Mouse (Mus musculus) heart, embryonic 10.5 days (tissue): ENCODE results near the gene Slc16a10. TPM values are rescaled to one million over a fixed set of nuclear protein-coding genes. Genes with fewer than 3 reads are reported as not detected.
"Not testable (repeated sequence)": the region's sequence is repeated elsewhere in the genome, so short reads cannot be mapped to it uniquely, and the experiment has no call there.

Experiments used
- DNase-seq: peaks from one replicate; pipeline ENCODE4 v3.0.0-alpha.2; 2017; ENCODE audit warnings: low spot score
- H3K27ac ChIP-seq: fragments of 300-500 bp; sonication (generic); 2 replicates; pipeline ENCODE4 v1.5.1; 2016; ENCODE audit warnings: mild to moderate bottlenecking
- H3K27me3 ChIP-seq: fragments of 300-500 bp; sonication (generic); 2 replicates; pipeline ENCODE4 v1.6.1; 2016; ENCODE audit warnings: mild to moderate bottlenecking; ENCODE audit not compliant: poor library complexity, insufficient read depth, severe bottlenecking
- H3K36me3 ChIP-seq: fragments of 300-500 bp; sonication (generic); 2 replicates; pipeline ENCODE4 v1.6.1; 2016; ENCODE audit warnings: mild to moderate bottlenecking, moderate library complexity
- H3K4me1 ChIP-seq: fragments of 300-500 bp; sonication (generic); 2 replicates; pipeline ENCODE4 v1.6.1; 2016; ENCODE audit warnings: mild to moderate bottlenecking
- H3K4me3 ChIP-seq: fragments of 300-500 bp; sonication (generic); 2 replicates; pipeline ENCODE4 v1.5.1; 2016; ENCODE audit warnings: mild to moderate bottlenecking, moderate library complexity
- H3K9me3 ChIP-seq: fragments of 300-500 bp; sonication (generic); 2 replicates; pipeline ENCODE4 v1.6.1; 2016; ENCODE audit warnings: mild to moderate bottlenecking, moderate library complexity
- WGBS: fragments of 180-500 bp; shearing (Covaris S2); methylation state at CpG from one replicate; pipeline ENCODE4 v1.1.7; 2016; 5-methylcytosine and 5-hydroxymethylcytosine counted together
- polyA plus RNA-seq: library from polyadenylated mRNA; unstranded; fragments of >200 nt; fragmentation: Nextera tagmentation; extraction: Ambion mirVana; gene quantifications from 2 replicates; pipeline ENCODE4 v1.2.1, GENCODE M21; 2016

Slc16a10 gene
- polyA plus RNA-seq, 1 experiment from 2014 or later, result 15.2 TPM

DNA sequence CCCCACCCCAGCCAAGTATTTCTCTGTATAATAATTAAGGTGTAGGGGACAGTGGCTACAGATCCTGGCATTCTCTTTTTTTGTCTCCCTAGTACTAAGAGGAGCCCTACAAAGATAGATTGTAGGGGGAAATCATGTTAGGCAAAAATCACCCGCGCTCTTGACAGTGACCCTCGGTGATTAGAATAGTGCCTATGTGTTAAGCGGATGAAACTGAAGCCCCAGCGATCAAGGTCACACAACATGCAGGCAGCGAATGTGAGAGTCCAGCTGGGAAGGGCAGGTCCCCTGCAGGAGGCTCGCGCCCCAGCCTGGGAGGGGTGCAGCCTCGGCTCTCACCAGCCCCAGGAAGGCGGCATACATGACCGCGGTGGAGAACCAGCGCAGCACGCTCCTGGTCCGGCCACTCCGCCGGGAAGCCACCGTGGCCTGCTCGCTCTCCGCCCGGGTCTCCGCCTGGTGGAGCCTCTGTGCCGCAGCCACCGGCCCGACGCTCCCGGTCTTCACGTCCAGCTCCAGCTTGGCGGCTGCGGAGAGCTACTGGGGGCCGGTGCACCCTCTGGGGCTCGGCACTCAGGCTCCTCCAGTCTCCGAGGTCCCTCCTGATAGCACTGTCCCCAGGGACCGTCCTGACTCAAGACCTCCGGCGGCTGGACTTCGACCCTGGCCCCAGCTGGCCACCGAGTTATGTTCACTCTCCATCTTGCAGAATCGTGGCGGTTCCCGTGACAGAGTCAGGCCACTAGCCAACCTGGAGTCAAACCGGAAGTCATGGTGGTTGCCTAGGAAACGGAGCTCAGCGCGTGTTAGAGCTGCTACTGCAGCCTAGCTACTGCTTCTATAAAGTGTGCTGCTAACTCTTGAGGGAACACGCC, 117.3 kb downstream of the Slc16a10 start, which contains the start of gene Mfsd4b1:
Gene Mfsd4b1 (minus strand): TSS at position 715 of the 875 bp plus-strand sequence.
- Histone ChIP-seq H3K36me3 (no peaks in the 10 kb centered on the region), H3K9me3 (no peaks in the 10 kb centered on the region), H3K27me3 (peaks cover 16% of the 10 kb centered on the region; the same call in 1 of the 2 replicates), H3K4me3 (peak within 1 kb of the TSS; percentile 78), H3K4me1 (peaks cover 10% of the 10 kb centered on the region; the same call in 1 of the 2 replicates), H3K27ac (peak within 1 kb of the TSS; percentile 83)
- peak; percentile 94 for DNase-seq
- WGBS, result under 1% methylated on average over 46 of the region's 46 CpGs

DNA sequence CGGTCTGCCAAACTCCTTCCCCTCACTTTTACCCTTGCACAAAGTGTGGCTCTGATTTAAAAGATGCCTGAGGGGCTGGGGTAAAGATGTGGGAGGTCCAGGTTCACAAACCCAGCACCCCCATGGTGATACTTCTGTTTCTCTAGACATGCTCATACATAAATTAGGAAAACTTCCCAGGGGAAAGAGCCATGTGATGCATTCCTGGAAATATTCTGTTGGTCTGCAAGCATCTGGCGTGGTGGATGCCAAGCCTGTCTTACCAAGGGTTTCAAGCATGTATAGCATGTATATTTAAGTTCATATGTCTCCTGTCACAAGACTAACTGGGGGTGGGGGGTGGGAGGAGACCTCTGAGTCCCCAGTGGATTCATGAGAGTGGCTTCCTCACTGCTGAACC, 121.7 kb downstream of the Slc16a10 start:
- no peak overlapping the region for H3K27ac ChIP-seq
- H3K27me3 ChIP-seq, result peaks cover 16% of the 10 kb centered on the region; the same call in 1 of the 2 replicates
- WGBS, result 57% methylated on average over 2 of the region's 2 CpGs
- peaks cover 9% of the 10 kb centered on the region; the same call in 1 of the 2 replicates for H3K4me1 ChIP-seq
- no peaks in the 10 kb centered on the region for H3K36me3 ChIP-seq
- DNase-seq, result no peak
- no peak overlapping the region for H3K4me3 ChIP-seq
- H3K9me3 ChIP-seq, result no peaks in the 10 kb centered on the region

- Histone ChIP-seq H3K4me3 (no peak overlapping the region), H3K27ac (no peak overlapping the region), H3K4me1 (no peaks in the 10 kb centered on the region), H3K9me3 (no peaks in the 10 kb centered on the region), H3K27me3 (peaks cover 16% of the 10 kb centered on the region; the same call in 1 of the 2 replicates), H3K36me3 (no peaks in the 10 kb centered on the region)
- WGBS, result 66% methylated on average over 3 of the region's 3 CpGs
- no peak for DNase-seq
These were observed 122.6 kb downstream of the Slc16a10 start for GRCm38 (mm10) chr10:40019492-40019891.

DNA sequence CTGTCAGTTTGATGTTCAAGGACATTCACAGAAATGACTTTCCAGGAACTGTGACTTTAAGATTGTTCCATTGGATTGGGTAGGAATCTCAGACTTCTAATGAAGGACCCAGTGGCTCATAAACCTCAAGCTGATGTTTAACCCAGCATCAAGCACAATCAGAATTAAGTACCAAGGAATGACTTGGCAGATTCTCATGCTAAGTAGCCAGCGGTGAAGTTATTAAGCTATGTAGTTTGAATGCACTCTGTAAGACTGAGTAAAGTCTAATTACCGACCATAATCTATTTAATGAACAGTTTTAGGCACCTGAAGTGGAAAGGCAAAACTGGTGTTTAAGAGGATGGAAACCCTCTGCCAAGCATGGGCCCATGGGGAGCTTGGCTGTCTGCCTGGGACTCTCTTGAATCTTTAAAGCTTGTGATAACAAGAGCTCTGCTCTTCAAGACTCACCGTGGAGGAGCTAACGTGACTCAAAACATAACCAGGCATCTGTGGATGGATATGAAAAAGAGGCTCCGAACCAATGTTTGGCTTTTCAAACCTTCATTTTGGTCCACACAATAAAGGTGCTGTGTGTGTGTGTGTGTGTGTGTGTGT, 123.7 kb downstream of the Slc16a10 start:
- no peak overlapping the region for H3K27ac ChIP-seq
- H3K27me3 ChIP-seq, result peaks cover 9% of the 10 kb centered on the region; the same call in 1 of the 2 replicates
- no peaks in the 10 kb centered on the region for H3K36me3 ChIP-seq
- H3K9me3 ChIP-seq, result no peaks in the 10 kb centered on the region
- no peak for DNase-seq
- WGBS, result 73% methylated on average over 5 of the region's 5 CpGs
- H3K4me1 ChIP-seq, result no peaks in the 10 kb centered on the region
- H3K4me3 ChIP-seq, result no peak overlapping the region

DNA sequence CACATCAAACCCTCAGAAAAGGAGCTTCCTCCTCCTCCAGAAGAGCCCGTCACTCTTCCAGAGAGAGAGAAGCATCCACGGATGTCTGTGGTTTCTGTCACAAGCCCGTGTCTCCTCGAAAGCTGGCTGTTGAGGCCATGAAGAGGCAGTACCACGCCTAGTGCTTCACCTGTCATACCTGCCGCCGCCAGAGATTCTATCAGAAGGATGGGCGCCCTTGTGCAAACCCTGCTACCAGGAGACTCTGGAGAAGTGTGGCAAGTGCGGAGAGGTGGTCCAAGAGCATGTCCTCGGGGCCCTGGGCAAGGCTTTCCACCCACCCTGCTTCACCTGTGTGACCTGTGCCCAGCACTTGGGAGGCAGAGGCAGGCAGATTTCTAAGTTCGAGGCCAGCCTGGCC, 132.5 kb downstream of the Slc16a10 start:
- 82% methylated on average over 11 of the region's 11 CpGs for WGBS
- Histone ChIP-seq H3K36me3 (no peaks in the 10 kb centered on the region), H3K4me1 (peaks cover 5% of the 10 kb centered on the region; the same call in 1 of the 2 replicates), H3K9me3 (no peaks in the 10 kb centered on the region), H3K27ac (no peak overlapping the region), H3K27me3 (no peaks in the 10 kb centered on the region), H3K4me3 (no peak overlapping the region)
- no peak for DNase-seq

GRCm38 (mm10) chr10:40008847-40009246, 133.2 kb downstream of the Slc16a10 start:
- 62% methylated on average over 4 of the region's 4 CpGs for WGBS
- not testable (repeated sequence) for H3K36me3 ChIP-seq, H3K9me3 ChIP-seq, H3K27ac ChIP-seq, DNase-seq, H3K4me3 ChIP-seq, H3K4me1 ChIP-seq, H3K27me3 ChIP-seq

DNA sequence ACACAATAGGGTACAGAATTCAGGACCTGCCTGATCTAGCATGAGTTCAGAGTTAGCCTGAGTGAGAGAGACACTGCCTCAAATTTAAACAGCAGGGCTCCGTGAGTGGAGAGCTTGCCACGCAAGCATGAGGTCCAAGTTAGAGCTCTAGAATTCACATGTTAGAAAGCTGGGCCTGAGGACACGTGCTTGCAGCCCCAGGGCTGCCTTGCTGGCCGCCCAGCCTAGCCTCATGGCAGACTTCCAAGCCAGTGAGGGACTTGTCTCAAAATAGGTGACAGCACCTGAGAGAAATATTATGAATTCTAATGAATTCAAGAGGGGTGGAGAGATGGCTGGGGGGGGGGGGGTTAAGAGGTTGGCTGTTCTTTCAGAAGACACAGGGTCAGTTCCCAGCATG, 134.1 kb downstream of the Slc16a10 start:
- Histone ChIP-seq H3K9me3 (no peaks in the 10 kb centered on the region), H3K27me3 (no peaks in the 10 kb centered on the region), H3K4me3 (no peak overlapping the region), H3K4me1 (peaks cover 5% of the 10 kb centered on the region; the same call in 1 of the 2 replicates), H3K27ac (no peak overlapping the region), H3K36me3 (no peaks in the 10 kb centered on the region)
- no peak for DNase-seq
- 84% methylated on average over 4 of the region's 4 CpGs for WGBS

GRCm38 (mm10) chr10:40006963-40007362, 135.1 kb downstream of the Slc16a10 start:
- DNase-seq, result no peak
- H3K36me3 ChIP-seq, result no peaks in the 10 kb centered on the region
- WGBS, result 79% methylated on average over 10 of the region's 10 CpGs
- no peak overlapping the region for H3K27ac ChIP-seq
- H3K9me3 ChIP-seq, result no peaks in the 10 kb centered on the region
- no peak overlapping the region for H3K4me3 ChIP-seq
- peaks cover 5% of the 10 kb centered on the region; the same call in 1 of the 2 replicates for H3K4me1 ChIP-seq
- no peaks in the 10 kb centered on the region for H3K27me3 ChIP-seq

DNA sequence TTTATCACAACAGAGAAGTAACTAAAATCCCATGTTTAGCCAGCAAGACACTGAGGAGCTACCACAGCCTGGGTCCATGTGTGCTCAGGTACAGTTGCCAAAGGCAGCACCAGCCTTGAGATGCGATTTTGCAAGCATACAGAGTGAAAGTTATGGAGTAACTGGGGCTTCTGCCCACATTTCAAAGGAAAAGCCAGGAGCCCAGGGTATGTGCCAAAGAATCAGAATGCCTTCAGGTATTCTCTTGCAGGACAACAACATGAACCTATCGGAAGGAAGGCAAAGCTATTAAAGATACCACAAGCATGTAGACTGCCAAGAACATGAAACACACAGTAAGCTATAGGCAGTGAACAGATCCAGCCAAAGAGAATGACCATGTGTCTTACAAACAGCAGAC, 141.3 kb downstream of the Slc16a10 start:
- WGBS, result 78% methylated on average over 2 of the region's 2 CpGs
- no peaks in the 10 kb centered on the region for H3K27me3 ChIP-seq
- no peak overlapping the region for H3K4me3 ChIP-seq
- no peaks in the 10 kb centered on the region for H3K9me3 ChIP-seq
- no peaks in the 10 kb centered on the region for H3K36me3 ChIP-seq
- no peak overlapping the region for H3K27ac ChIP-seq
- no peak for DNase-seq
- H3K4me1 ChIP-seq, result peaks cover 3% of the 10 kb centered on the region; the same call in 1 of the 2 replicates

- Histone ChIP-seq H3K27me3 (no peaks in the 10 kb centered on the region), H3K4me1 (peaks cover 7% of the 10 kb centered on the region; the same call in 1 of the 2 replicates), H3K4me3 (no peak overlapping the region), H3K36me3 (no peaks in the 10 kb centered on the region), H3K9me3 (no peaks in the 10 kb centered on the region), H3K27ac (no peak overlapping the region; the same call in 1 of the 2 replicates)
- WGBS, result 27% methylated on average over 4 of the region's 4 CpGs
- no peak for DNase-seq
These were observed 150.9 kb downstream of the Slc16a10 start for GRCm38 (mm10) chr10:39991155-39991554.

DNA sequence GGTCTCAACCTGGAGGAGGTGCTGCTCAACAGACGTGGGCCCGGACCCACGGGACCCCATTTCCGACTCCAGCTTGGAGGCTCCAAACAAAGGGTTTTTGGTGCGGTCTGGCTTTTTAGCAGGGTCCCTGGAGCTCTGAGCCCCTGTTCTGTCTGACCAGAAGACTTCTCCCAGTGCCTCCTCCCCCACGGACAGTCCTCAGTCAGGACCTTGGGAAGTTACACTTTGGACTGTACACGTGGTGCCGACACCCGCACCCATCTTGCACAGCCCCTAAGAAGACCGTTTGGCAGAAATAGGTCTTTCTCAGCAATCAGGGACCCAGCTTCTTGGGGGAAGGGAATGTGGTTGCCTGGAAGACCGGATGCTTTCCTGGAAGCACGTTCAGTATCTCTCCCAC, 155.6 kb downstream of the Slc16a10 start, which contains the start of gene Mfsd4b5:
Gene Mfsd4b5 (minus strand): TSS at position 181 of the 400 bp plus-strand sequence.
- Histone ChIP-seq H3K4me3 (no peak within 1 kb of the TSS), H3K27ac (no peak within 1 kb of the TSS), H3K36me3 (no peaks in the 10 kb centered on the region), H3K27me3 (no peaks in the 10 kb centered on the region), H3K9me3 (no peaks in the 10 kb centered on the region), H3K4me1 (peaks cover 7% of the 10 kb centered on the region; the same call in 1 of the 2 replicates)
- no peak for DNase-seq
- WGBS, result 82% methylated on average over 12 of the region's 12 CpGs
